Mouse (Mus musculus): ENCODE measurements at regions not wholly inside any gene's neighbourhood (a gene's known extent, or its start where the extent isn't known, plus 50 kb on each side); places are given as distances from the start of the nearest gene placed in this dataset.
A peak's percentile ranks its signal among the peaks of the same experiment; 100 is the strongest.
"Not testable (repeated sequence)": the region's sequence is repeated elsewhere in the genome, so short reads cannot be mapped to it uniquely, and the experiment has no call there.

GRCm38 (mm10) chr17:66206074-66206473 lies 82.8 kb downstream of the Ddx11 start:
- H3K27me3 ChIP-seq (ENCODE audit: insufficient read depth, low read length) = no peaks in the 10 kb centered on the region
- no peak for TF ChIP-seq CTCF (IDR thresholded peaks at IDR 0.05; ENCODE audit: low read depth)

GRCm38 (mm10) chr17:66207653-66208497 lies 84.6 kb downstream of the Ddx11 start:
- ATAC-seq (ENCODE audit: insufficient read depth); DNase-seq; H3K9ac ChIP-seq; H3K4me2 ChIP-seq; H3K36me3 ChIP-seq (ENCODE audit: insufficient read depth); H3K9me3 ChIP-seq (ENCODE audit: low read depth, low read length); H3K27ac ChIP-seq (ENCODE audit: low read depth); H3K4me1 ChIP-seq (ENCODE audit: insufficient read depth); H3K27me3 ChIP-seq (ENCODE audit: insufficient read depth, low read length); H3K4me3 ChIP-seq (ENCODE audit: low read depth, low read length): not testable (repeated sequence)
- 58% methylated on average over 6 of the region's 6 CpGs for WGBS

More at GRCm38 (mm10) chr17:66206074-66206473, 82.8 kb downstream of the Ddx11 start:
- ATAC-seq (ENCODE audit: insufficient read depth) = no peak
- H3K9ac ChIP-seq = no peak overlapping the region
- H3K4me1 ChIP-seq (ENCODE audit: insufficient read depth) = no peaks in the 10 kb centered on the region
- H3K27ac ChIP-seq (ENCODE audit: low read depth) = no peak overlapping the region
- no peak for DNase-seq
- 87% methylated on average over 2 of the region's 2 CpGs for WGBS
- H3K9me3 ChIP-seq (ENCODE audit: low read depth, low read length) = no peaks in the 10 kb centered on the region
- no peaks in the 10 kb centered on the region for H3K36me3 ChIP-seq (ENCODE audit: insufficient read depth)
- H3K4me2 ChIP-seq = no peak overlapping the region
- no peak overlapping the region for H3K4me3 ChIP-seq (ENCODE audit: low read depth, low read length)

DNA sequence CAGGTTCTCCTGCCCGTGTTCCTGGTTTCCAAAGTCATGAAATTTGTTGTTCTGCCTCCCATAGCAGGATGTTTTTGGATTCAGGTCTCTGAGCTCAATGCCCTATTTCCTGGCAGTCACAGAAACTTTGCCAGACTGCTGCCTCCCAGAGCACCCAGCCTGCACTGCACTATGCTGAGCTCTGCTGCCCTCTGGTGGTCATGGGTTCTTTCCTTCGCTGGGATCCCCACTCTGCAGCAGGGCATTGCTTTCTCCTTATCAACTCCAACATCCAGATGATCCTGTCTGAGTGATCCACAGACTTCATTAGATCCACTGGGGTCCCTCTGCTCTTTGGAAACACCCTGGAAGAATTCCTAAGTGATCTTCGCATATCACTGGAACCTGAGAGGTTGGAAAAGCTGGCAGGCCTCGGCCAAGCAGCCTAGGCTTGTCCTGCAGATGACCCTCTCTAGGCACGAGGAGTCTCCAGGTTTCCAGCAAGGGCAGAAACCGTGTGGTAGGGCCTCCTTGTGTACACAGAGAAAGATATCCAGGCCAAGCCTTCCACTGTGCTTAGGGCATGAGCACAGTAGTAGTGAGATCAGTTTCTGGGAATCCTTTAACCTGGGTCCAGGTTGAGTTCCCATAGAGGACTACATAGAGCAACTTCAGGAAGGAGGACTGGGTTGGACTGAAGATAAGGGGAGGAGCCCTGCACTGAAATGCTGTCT lies 85.6 kb downstream of the Ddx11 start:
- not testable (repeated sequence) for H3K27ac ChIP-seq (ENCODE audit: low read depth); DNase-seq; H3K4me1 ChIP-seq (ENCODE audit: insufficient read depth); H3K9me3 ChIP-seq (ENCODE audit: low read depth, low read length); H3K9ac ChIP-seq; H3K27me3 ChIP-seq (ENCODE audit: insufficient read depth, low read length); H3K36me3 ChIP-seq (ENCODE audit: insufficient read depth); H3K4me2 ChIP-seq; H3K4me3 ChIP-seq (ENCODE audit: low read depth, low read length)
- peak; percentile 94 for ATAC-seq (ENCODE audit: insufficient read depth)
- WGBS = 37% methylated on average over 3 of the region's 6 CpGs

DNA sequence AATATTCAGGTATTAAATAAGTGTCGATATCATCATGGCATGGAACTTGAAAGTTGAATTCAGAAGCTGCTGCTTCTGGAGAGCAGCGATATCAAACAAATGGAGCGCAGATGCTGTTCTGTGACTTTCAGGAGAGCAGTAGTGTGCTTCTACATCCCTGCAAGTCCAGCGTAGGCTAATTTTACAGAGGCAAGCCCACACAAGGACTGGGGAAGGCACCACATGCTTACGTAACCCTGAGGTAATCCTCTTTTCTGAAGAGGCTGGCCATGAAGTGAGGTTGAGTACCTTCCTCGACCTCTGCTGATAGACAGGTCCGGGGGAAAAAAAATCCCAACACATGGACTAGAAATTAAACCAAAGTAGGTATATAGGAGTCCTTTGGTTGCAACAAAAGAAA lies 88.2 kb downstream of the Ddx11 start:
- DNase-seq = no peak
- no peaks in the 10 kb centered on the region for H3K9me3 ChIP-seq (ENCODE audit: low read depth, low read length)
- no peak overlapping the region for H3K4me2 ChIP-seq
- H3K4me3 ChIP-seq (ENCODE audit: low read depth, low read length) = no peak overlapping the region
- H3K36me3 ChIP-seq (ENCODE audit: insufficient read depth) = no peaks in the 10 kb centered on the region
- H3K27me3 ChIP-seq (ENCODE audit: insufficient read depth, low read length) = no peaks in the 10 kb centered on the region
- ATAC-seq (ENCODE audit: insufficient read depth) = no peak
- no peak overlapping the region for H3K27ac ChIP-seq (ENCODE audit: low read depth)
- H3K4me1 ChIP-seq (ENCODE audit: insufficient read depth) = no peaks in the 10 kb centered on the region
- WGBS = 75% methylated on average over 7 of the region's 7 CpGs
- TF ChIP-seq CTCF (IDR thresholded peaks at IDR 0.05; ENCODE audit: low read depth) = no peak
- no peak overlapping the region for H3K9ac ChIP-seq

DNA sequence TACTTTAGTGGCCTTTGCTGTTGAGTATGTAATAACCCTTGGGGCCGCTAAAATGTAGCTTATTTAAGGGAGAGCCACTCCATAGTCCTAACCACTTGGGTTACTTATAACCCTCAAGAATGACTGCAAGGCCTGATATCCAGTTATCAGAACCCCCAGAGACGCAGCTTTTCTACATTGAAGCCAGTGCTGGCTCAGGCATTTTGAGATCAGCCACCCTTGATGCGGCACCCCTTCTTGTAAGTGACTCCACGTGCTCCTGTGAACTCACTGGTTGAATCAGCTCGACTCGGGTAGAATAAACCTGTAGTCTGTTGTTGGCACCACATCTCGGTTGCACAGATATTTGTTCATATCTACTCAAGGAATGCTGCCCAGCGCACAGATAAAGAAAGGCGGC lies 89.3 kb downstream of the Ddx11 start:
- H3K9ac ChIP-seq = no peak overlapping the region
- WGBS = 86% methylated on average over 9 of the region's 9 CpGs

DNA sequence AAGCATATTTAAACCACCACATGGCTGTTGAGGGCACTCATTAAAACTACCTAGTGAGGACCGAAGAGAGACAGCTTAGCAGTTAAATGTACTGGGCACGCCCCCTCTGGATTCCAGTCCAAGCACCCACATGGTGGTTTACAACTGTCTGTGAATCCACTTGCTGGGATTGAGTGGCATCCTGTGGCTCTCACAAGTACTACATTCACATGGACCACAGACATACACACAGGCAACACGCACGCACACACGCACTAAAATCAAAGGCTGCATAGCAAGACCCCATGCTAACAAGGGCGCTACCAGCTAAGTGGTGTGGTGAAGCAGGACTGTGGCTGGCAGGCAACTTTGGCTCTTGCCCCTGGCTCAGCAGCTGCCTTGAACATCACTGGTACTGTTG lies 95.0 kb downstream of the Ddx11 start:
- Histone ChIP-seq H3K4me2 (no peak overlapping the region), H3K27me3 (ENCODE audit: insufficient read depth, low read length) (no peaks in the 10 kb centered on the region), H3K9ac (no peak overlapping the region), H3K4me1 (ENCODE audit: insufficient read depth) (no peaks in the 10 kb centered on the region), H3K4me3 (ENCODE audit: low read depth, low read length) (no peak overlapping the region), H3K9me3 (ENCODE audit: low read depth, low read length) (no peaks in the 10 kb centered on the region), H3K36me3 (ENCODE audit: insufficient read depth) (no peaks in the 10 kb centered on the region), H3K27ac (ENCODE audit: low read depth) (no peak overlapping the region)
- ATAC-seq (ENCODE audit: insufficient read depth) (no peak), DNase-seq (no peak)
- TF ChIP-seq CTCF (IDR thresholded peaks at IDR 0.05; ENCODE audit: low read depth) = no peak
- WGBS = 94% methylated on average over 6 of the region's 6 CpGs

More for the DNA sequence above, 89.3 kb downstream of the Ddx11 start:
- ATAC-seq (ENCODE audit: insufficient read depth) (no peak), DNase-seq (no peak)
- H3K4me3 ChIP-seq (ENCODE audit: low read depth, low read length) = no peak overlapping the region
- H3K4me1 ChIP-seq (ENCODE audit: insufficient read depth) = no peaks in the 10 kb centered on the region
- no peaks in the 10 kb centered on the region for H3K36me3 ChIP-seq (ENCODE audit: insufficient read depth)
- no peak overlapping the region for H3K4me2 ChIP-seq
- H3K9me3 ChIP-seq (ENCODE audit: low read depth, low read length) = no peaks in the 10 kb centered on the region
- no peak for TF ChIP-seq CTCF (IDR thresholded peaks at IDR 0.05; ENCODE audit: low read depth)
- H3K27me3 ChIP-seq (ENCODE audit: insufficient read depth, low read length) = no peaks in the 10 kb centered on the region
- H3K27ac ChIP-seq (ENCODE audit: low read depth) = no peak overlapping the region

DNA sequence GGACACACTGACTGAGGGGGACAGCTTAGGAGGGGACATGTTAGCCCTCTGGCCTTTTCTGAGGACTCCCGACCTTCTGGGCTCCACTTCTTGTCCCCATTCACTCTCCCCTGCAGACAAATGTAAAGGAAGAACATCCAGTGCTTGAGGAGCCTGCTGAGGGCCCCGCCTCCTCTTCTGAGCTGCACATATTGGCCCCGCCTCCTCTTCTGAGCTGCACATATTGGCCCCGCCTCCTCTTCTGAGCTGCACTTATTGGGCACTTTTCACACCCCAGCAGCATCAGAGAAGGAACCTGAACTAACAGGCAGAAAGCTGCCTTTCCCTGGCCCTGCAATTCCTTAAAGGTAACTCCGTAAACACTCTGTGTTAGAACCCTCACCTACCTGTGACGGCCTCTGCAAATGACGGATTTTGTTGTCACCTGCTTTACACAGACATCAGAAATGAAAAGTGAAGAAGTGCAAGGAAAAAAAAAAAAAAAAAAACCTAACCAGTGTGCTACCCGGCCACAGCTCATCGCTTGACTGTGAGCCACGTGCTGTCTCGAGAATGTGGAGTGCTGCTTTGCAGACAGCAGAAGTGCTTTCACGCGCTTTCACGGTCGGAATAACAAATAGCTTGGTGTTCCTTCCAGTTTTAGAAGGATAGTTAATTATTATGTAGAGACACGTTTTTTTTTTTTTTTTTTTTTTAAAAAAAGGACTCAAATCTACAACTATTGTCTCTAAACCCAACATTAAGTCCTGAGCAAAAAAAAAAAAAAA lies 96.5 kb downstream of the Ddx11 start:
- ATAC-seq (ENCODE audit: insufficient read depth) (peak; percentile 15; the same call in 1 of the 2 replicates), DNase-seq (peak; percentile 46)
- 50% methylated on average over 16 of the region's 16 CpGs for WGBS
- no peaks in the 10 kb centered on the region for H3K9me3 ChIP-seq (ENCODE audit: low read depth, low read length)
- TF ChIP-seq CTCF (IDR thresholded peaks at IDR 0.05; ENCODE audit: low read depth) = no peak
- no peak overlapping the region for H3K4me2 ChIP-seq
- H3K9ac ChIP-seq = no peak overlapping the region
- no peaks in the 10 kb centered on the region for H3K27me3 ChIP-seq (ENCODE audit: insufficient read depth, low read length)
- no peaks in the 10 kb centered on the region for H3K4me1 ChIP-seq (ENCODE audit: insufficient read depth)
- H3K4me3 ChIP-seq (ENCODE audit: low read depth, low read length) = no peak overlapping the region
- H3K36me3 ChIP-seq (ENCODE audit: insufficient read depth) = no peaks in the 10 kb centered on the region
- H3K27ac ChIP-seq (ENCODE audit: low read depth) = no peak overlapping the region
